Mouse (Mus musculus): ENCODE results near the gene Mapk9. TPM values are rescaled to one million over a fixed set of nuclear protein-coding genes. Genes with fewer than 3 reads are reported as not detected.

The Mapk9 gene
- polyA plus RNA-seq, 1 experiment: 11.9 TPM

DNA sequence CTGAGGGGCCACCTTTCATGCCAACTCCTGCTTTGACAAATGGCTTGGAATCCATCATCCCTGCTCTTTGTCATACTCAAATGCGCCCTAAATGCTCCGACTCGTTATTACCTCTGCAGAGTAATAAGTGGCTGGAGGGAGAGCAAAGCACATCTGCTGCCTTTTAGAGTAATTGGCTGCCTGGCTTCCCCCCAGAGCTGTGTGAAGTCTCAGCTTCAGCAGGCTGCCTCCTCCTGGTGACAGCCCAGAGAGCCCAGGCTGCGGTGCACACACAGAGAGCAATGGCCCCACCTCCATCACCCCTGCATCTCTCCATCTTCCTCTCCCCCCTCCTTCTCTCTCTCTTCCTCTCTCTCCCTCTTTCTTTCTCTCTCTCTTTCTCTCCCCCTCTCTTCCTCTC lies 80.6 kb downstream of the Mapk9 start:
- H3K27me3 ChIP-seq (ENCODE audit: control insufficient read depth, insufficient read depth, low read length): no peaks in the 10 kb centered on the region
- H3K4me3 ChIP-seq (ENCODE audit: extremely low read depth, insufficient read depth, insufficient read length): no peak overlapping the region
- no peaks in the 10 kb centered on the region for H3K4me1 ChIP-seq (ENCODE audit: control insufficient read depth, insufficient read depth, insufficient read length)
- WGBS: 47% methylated on average over 4 of the region's 4 CpGs
- TF ChIP-seq POLR2A (IDR thresholded peaks at IDR 0.05; ENCODE audit: low read depth, low read length) (no peak), CTCF (IDR thresholded peaks at IDR 0.05; ENCODE audit: extremely low read depth, insufficient read depth, insufficient read length, insufficient replicate concordance) (no peak)
- no peak overlapping the region for H3K27ac ChIP-seq (ENCODE audit: insufficient read depth, low read length)
- no peaks in the 10 kb centered on the region for H3K36me3 ChIP-seq (ENCODE audit: control insufficient read depth, insufficient read depth, low read length)
- DNase-seq (ENCODE audit: low read depth in 1 of 2, low spot score in 2 of 2): no peak

GRCm38 (mm10) chr11:49927670-49928069 lies 81.1 kb downstream of the Mapk9 start:
- WGBS: 80% methylated on average over 6 of the region's 6 CpGs
- no peaks in the 10 kb centered on the region for H3K36me3 ChIP-seq (ENCODE audit: control insufficient read depth, insufficient read depth, low read length)
- no peaks in the 10 kb centered on the region for H3K27me3 ChIP-seq (ENCODE audit: control insufficient read depth, insufficient read depth, low read length)
- no peak for DNase-seq (ENCODE audit: low read depth in 1 of 2, low spot score in 2 of 2)
- no peak overlapping the region for H3K27ac ChIP-seq (ENCODE audit: insufficient read depth, low read length)
- TF ChIP-seq CTCF (IDR thresholded peaks at IDR 0.05; ENCODE audit: extremely low read depth, insufficient read depth, insufficient read length, insufficient replicate concordance): no peak
- TF ChIP-seq POLR2A (IDR thresholded peaks at IDR 0.05; ENCODE audit: low read depth, low read length): no peak
- H3K4me3 ChIP-seq (ENCODE audit: extremely low read depth, insufficient read depth, insufficient read length): no peak overlapping the region
- H3K4me1 ChIP-seq (ENCODE audit: control insufficient read depth, insufficient read depth, insufficient read length): no peaks in the 10 kb centered on the region

GRCm38 (mm10) chr11:49931037-49931625 lies 84.6 kb downstream of the Mapk9 start:
- Histone ChIP-seq H3K27me3 (ENCODE audit: control insufficient read depth, insufficient read depth, low read length) (no peaks in the 10 kb centered on the region), H3K4me1 (ENCODE audit: control insufficient read depth, insufficient read depth, insufficient read length) (no peaks in the 10 kb centered on the region), H3K36me3 (ENCODE audit: control insufficient read depth, insufficient read depth, low read length) (no peaks in the 10 kb centered on the region), H3K27ac (ENCODE audit: insufficient read depth, low read length) (no peak overlapping the region), H3K4me3 (ENCODE audit: extremely low read depth, insufficient read depth, insufficient read length) (no peak overlapping the region)
- TF ChIP-seq POLR2A (IDR thresholded peaks at IDR 0.05; ENCODE audit: low read depth, low read length) (no peak), CTCF (IDR thresholded peaks at IDR 0.05; ENCODE audit: extremely low read depth, insufficient read depth, insufficient read length, insufficient replicate concordance) (no peak)
- WGBS: 63% methylated on average over 5 of the region's 5 CpGs
- DNase-seq (ENCODE audit: low read depth in 1 of 2, low spot score in 2 of 2): no peak

DNA sequence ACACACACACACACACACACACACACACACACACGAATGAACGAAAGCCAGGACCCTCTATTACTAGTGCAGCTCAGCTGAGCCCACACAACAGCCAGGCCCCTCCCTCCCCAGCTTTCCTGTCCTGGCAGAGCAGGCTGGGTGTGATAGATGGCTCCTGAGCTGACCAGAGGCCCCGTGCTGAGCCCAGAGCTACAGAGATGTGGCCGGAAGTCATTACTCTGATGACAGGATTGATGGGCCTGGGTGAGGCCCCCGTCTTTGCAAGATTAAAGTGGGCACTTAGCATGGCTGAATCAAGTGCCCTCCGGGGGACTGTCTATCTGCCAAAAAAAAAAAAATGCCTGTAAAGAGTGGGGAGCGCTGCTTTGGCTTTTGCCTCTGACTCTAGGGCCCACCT lies 85.3 kb downstream of the Mapk9 start:
- Histone ChIP-seq H3K27ac (ENCODE audit: insufficient read depth, low read length) (no peak overlapping the region), H3K36me3 (ENCODE audit: control insufficient read depth, insufficient read depth, low read length) (no peaks in the 10 kb centered on the region), H3K27me3 (ENCODE audit: control insufficient read depth, insufficient read depth, low read length) (no peaks in the 10 kb centered on the region), H3K4me3 (ENCODE audit: extremely low read depth, insufficient read depth, insufficient read length) (no peak overlapping the region), H3K4me1 (ENCODE audit: control insufficient read depth, insufficient read depth, insufficient read length) (no peaks in the 10 kb centered on the region)
- DNase-seq (ENCODE audit: low read depth in 1 of 2, low spot score in 2 of 2): no peak
- TF ChIP-seq POLR2A (IDR thresholded peaks at IDR 0.05; ENCODE audit: low read depth, low read length) (no peak), CTCF (IDR thresholded peaks at IDR 0.05; ENCODE audit: extremely low read depth, insufficient read depth, insufficient read length, insufficient replicate concordance) (no peak)
- WGBS: 27% methylated on average over 7 of the region's 7 CpGs

GRCm38 (mm10) chr11:49933811-49934210 lies 87.3 kb downstream of the Mapk9 start:
- no peak for TF ChIP-seq POLR2A (IDR thresholded peaks at IDR 0.05; ENCODE audit: low read depth, low read length)
- no peak for TF ChIP-seq CTCF (IDR thresholded peaks at IDR 0.05; ENCODE audit: extremely low read depth, insufficient read depth, insufficient read length, insufficient replicate concordance)

GRCm38 (mm10) chr11:49934322-49934721 lies 87.8 kb downstream of the Mapk9 start:
- no peaks in the 10 kb centered on the region for H3K4me1 ChIP-seq (ENCODE audit: control insufficient read depth, insufficient read depth, insufficient read length)
- no peak overlapping the region for H3K27ac ChIP-seq (ENCODE audit: insufficient read depth, low read length)
- no peaks in the 10 kb centered on the region for H3K36me3 ChIP-seq (ENCODE audit: control insufficient read depth, insufficient read depth, low read length)
- no peak for TF ChIP-seq POLR2A (IDR thresholded peaks at IDR 0.05; ENCODE audit: low read depth, low read length)
- TF ChIP-seq CTCF (IDR thresholded peaks at IDR 0.05; ENCODE audit: extremely low read depth, insufficient read depth, insufficient read length, insufficient replicate concordance): no peak
- WGBS: 86% methylated on average over 10 of the region's 10 CpGs
- DNase-seq (ENCODE audit: low read depth in 1 of 2, low spot score in 2 of 2): no peak
- no peaks in the 10 kb centered on the region for H3K27me3 ChIP-seq (ENCODE audit: control insufficient read depth, insufficient read depth, low read length)
- no peak overlapping the region for H3K4me3 ChIP-seq (ENCODE audit: extremely low read depth, insufficient read depth, insufficient read length)

More at GRCm38 (mm10) chr11:49933811-49934210, 87.3 kb downstream of the Mapk9 start:
- no peak overlapping the region for H3K27ac ChIP-seq (ENCODE audit: insufficient read depth, low read length)
- H3K36me3 ChIP-seq (ENCODE audit: control insufficient read depth, insufficient read depth, low read length): no peaks in the 10 kb centered on the region
- no peaks in the 10 kb centered on the region for H3K4me1 ChIP-seq (ENCODE audit: control insufficient read depth, insufficient read depth, insufficient read length)
- no peak for DNase-seq (ENCODE audit: low read depth in 1 of 2, low spot score in 2 of 2)
- no peaks in the 10 kb centered on the region for H3K27me3 ChIP-seq (ENCODE audit: control insufficient read depth, insufficient read depth, low read length)
- 77% methylated on average over 1 of the region's 1 CpGs for WGBS
- no peak overlapping the region for H3K4me3 ChIP-seq (ENCODE audit: extremely low read depth, insufficient read depth, insufficient read length)

Other genes with a start within 250 kb of the Mapk9 start
- 6.6 and 7.3 TPM in 2 replicates for gene Flt4, start 237.5 kb upstream of the Mapk9 start, polyA plus RNA-seq (2012; rRNA removed)
- gene Scgb3a1, start 183.1 kb upstream of the Mapk9 start, polyA plus RNA-seq (2012; rRNA removed): 0.28 TPM in 1 of 2 replicates, not detected in the other
- 7.3 and 8.5 TPM in 2 replicates for gene Cnot6, start 134.0 kb upstream of the Mapk9 start, polyA plus RNA-seq (2012; rRNA removed)
- 0.56 and 0.70 TPM in 2 replicates for gene Gfpt2, start 52.6 kb upstream of the Mapk9 start, polyA plus RNA-seq (2012; rRNA removed)
- gene Rasgef1c, start 55.1 kb downstream of the Mapk9 start, polyA plus RNA-seq (2012; rRNA removed): 0.25 and 0.42 TPM in 2 replicates
- gene Rnf130, start 178.6 kb downstream of the Mapk9 start, polyA plus RNA-seq (2012; rRNA removed): 52.5 and 70.3 TPM in 2 replicates

Data from spleen, adult 2 months (tissue).